Mouse (Mus musculus): ENCODE measurements around the gene Trpv2. TPM values are rescaled to one million over a fixed set of nuclear protein-coding genes. Genes with fewer than 3 reads are reported as not detected.

Gene Trpv2
- polyA plus RNA-seq, 1 experiment = 4.0 TPM

DNA sequence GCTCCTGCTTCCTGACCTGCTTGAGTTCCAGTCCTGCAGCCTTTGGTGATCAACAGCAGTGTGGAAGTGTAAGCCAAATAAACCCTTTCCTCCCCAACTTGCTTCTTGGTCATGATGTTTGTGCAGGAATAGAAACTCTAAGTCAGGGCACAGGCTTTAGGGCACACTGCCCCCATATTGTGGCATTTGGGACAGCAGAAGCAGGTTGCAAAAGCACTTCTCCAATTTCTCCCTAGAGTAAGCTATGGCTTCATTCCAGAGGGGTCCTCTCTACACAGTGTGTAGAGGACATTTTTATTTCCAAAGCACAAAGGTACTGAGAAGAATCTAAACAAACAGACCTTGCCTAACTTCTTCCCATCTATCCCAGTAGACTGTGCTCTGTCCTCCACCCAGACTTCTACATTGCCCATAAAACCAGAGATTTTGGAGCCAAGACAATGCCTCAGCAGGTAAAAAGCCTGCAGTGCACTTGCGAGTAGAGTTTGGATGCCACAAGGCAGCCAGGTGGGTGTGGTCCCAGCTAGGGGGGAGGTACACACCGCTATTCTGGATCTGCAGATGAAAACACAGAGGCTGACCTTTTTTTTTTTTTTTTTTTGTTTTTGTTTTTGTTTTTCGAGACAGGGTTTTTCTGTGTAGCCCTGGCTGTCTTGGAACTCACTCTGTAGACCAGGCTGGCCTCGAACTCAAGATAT lies 47.4 kb downstream of the Trpv2 start:
- Histone ChIP-seq H3K27ac (ENCODE audit: insufficient read depth, low read depth, low read length) (no peak overlapping the region), H3K27me3 (ENCODE audit: control insufficient read depth, insufficient read depth, low read length) (no peaks in the 10 kb centered on the region), H3K4me3 (ENCODE audit: low read depth, low read length) (no peak overlapping the region), H3K36me3 (ENCODE audit: control insufficient read depth, insufficient read depth, low read length) (peaks cover 23% of the 10 kb centered on the region), H3K4me1 (ENCODE audit: control insufficient read depth, insufficient read depth, insufficient read length, low read length) (peaks cover 24% of the 10 kb centered on the region)
- 85% methylated on average over 4 of the region's 4 CpGs for WGBS
- TF ChIP-seq POLR2A (IDR thresholded peaks at IDR 0.05; ENCODE audit: low read depth, low read length) = no peak
- TF ChIP-seq CTCF (IDR thresholded peaks at IDR 0.05; ENCODE audit: extremely low read depth, insufficient read length, insufficient replicate concordance, low read depth, low read length) = no peak

DNA sequence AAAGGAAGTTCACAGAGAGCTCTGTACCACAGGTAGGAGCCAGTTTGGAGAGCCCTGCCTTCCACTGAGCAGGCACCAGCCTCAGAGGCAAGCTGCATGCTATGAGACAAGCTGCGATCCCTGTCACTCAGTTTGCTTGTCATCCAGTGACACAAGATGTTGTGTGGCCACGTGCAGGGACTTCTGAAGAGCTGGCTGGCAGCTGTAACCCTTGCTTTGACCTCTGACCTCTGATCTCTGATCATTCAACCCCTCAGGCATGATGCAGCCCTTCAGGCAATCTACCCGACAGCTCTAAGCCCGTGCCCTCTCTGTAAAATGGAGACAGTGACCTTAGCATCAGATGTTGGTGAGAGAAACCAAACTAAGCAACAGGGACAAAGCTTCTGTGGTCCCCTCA lies 48.6 kb downstream of the Trpv2 start:
- WGBS = 50% methylated on average over 4 of the region's 4 CpGs

DNA sequence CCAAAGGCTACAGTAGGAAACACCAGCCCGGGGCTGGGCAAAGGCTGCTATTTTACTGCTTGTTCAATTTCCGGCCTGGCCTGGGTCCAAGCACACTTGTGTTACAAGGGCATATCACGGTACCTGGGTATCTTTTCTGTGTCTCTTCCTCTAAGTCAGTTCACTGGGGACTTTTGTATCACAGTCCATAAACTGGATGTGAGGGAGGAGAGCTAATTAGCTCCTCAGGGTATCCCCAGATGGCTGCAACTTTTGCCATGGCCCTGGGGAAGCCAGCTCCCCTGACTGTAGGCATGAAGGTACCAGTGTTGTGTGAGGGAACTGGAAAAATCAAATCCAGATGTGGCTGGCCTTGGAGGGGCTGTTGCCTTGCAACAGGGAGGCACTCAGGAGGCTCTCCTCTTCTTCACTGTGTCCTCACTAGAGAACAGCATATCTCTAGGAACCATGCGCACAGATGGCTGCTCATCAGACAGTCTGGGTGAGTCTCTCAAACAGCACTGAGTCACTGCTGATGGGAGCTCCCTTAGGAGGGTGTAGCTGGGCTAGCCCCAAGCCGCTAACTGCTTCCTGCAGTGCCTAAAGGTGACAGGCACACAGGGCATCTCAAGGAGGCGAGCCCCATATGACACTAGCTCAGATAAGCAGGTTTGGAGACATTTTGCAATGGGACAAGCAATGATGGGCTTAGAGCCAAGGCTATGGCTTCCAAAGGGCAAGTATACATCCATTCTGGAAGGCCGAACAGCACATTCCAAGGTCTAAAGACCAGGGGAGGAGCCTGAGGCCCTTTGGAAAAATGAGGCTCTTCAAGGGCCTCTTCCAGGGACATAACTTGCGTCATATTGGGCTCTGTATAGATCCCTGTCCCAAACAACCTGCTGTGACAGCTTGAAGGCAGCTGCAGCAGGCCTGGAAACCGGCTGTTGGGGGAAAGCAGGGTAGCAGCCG lies 50.3 kb downstream of the Trpv2 start:
- Histone ChIP-seq H3K4me1 (ENCODE audit: control insufficient read depth, insufficient read depth, insufficient read length, low read length) (peaks cover 30% of the 10 kb centered on the region), H3K36me3 (ENCODE audit: control insufficient read depth, insufficient read depth, low read length) (peaks cover 9% of the 10 kb centered on the region), H3K4me3 (ENCODE audit: low read depth, low read length) (no peak overlapping the region), H3K27ac (ENCODE audit: insufficient read depth, low read depth, low read length) (peak overlapping the region; percentile 98), H3K27me3 (ENCODE audit: control insufficient read depth, insufficient read depth, low read length) (no peaks in the 10 kb centered on the region)
- no peak for TF ChIP-seq CTCF (IDR thresholded peaks at IDR 0.05; ENCODE audit: extremely low read depth, insufficient read length, insufficient replicate concordance, low read depth, low read length)
- TF ChIP-seq POLR2A (IDR thresholded peaks at IDR 0.05; ENCODE audit: low read depth, low read length) = no peak
- WGBS = 22% methylated on average over 10 of the region's 10 CpGs

More for the DNA sequence above, 48.6 kb downstream of the Trpv2 start:
- H3K4me1 ChIP-seq (ENCODE audit: control insufficient read depth, insufficient read depth, insufficient read length, low read length) = peaks cover 24% of the 10 kb centered on the region
- peaks cover 21% of the 10 kb centered on the region for H3K36me3 ChIP-seq (ENCODE audit: control insufficient read depth, insufficient read depth, low read length)
- H3K27me3 ChIP-seq (ENCODE audit: control insufficient read depth, insufficient read depth, low read length) = no peaks in the 10 kb centered on the region
- no peak overlapping the region for H3K4me3 ChIP-seq (ENCODE audit: low read depth, low read length)
- no peak for TF ChIP-seq CTCF (IDR thresholded peaks at IDR 0.05; ENCODE audit: extremely low read depth, insufficient read length, insufficient replicate concordance, low read depth, low read length)
- TF ChIP-seq POLR2A (IDR thresholded peaks at IDR 0.05; ENCODE audit: low read depth, low read length) = no peak
- peak overlapping the region; percentile 91 for H3K27ac ChIP-seq (ENCODE audit: insufficient read depth, low read depth, low read length)

DNA sequence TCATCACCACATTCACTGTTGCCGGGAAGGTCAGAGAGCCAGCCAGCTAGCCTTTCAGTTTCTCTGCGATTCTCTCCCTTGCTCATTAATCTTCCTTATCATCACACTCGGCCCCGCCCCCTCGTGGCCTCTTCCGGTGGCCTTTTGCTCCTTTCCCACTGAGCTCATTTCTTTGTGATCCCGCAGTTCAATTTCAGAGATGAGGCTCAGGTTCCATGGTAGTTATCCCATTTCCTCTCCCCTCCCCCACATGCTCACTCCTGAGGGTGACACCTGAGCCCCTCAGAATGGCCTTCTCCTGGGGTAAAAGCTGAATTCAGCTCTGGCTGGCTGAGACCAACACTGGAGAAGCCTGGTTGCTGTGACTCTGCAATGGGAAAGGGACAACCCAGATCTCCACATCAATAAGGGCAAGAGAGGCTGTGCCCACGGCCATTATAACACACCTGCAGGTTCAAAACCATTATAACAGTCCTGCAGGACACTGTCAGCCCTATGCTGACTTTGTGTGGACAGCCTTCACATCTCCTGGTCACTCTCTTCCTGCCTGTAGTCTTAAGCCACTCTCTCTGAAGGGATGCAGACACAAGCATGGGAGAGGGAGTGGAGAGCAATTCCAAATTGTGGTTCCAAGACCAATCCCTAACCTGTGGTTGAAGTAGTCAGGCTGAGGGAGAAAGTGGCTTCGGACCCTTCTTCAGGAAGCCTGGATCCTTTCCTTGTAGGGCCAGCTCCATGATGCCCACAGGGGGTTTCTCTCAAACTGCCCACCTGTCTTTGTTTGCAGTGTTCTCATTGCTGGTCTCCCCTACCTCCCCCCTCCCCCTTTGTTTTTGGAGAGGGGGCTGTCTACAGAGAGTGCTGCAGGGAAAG lies 55.3 kb downstream of the Trpv2 start:
- Histone ChIP-seq H3K27ac (ENCODE audit: insufficient read depth, low read depth, low read length) (peak overlapping the region; percentile 88), H3K4me3 (ENCODE audit: low read depth, low read length) (no peak overlapping the region), H3K27me3 (ENCODE audit: control insufficient read depth, insufficient read depth, low read length) (no peaks in the 10 kb centered on the region), H3K36me3 (ENCODE audit: control insufficient read depth, insufficient read depth, low read length) (no peaks in the 10 kb centered on the region), H3K4me1 (ENCODE audit: control insufficient read depth, insufficient read depth, insufficient read length, low read length) (peaks cover 27% of the 10 kb centered on the region; the same call in 1 of the 2 replicates)
- 12% methylated on average over 9 of the region's 9 CpGs for WGBS
- TF ChIP-seq POLR2A (IDR thresholded peaks at IDR 0.05; ENCODE audit: low read depth, low read length) (0 out of 2 replicates have a peak, but pooled peaks have one; percentile 26), CTCF (IDR thresholded peaks at IDR 0.05; ENCODE audit: extremely low read depth, insufficient read length, insufficient replicate concordance, low read depth, low read length) (no peak; the same call in 1 of the 2 replicates)

DNA sequence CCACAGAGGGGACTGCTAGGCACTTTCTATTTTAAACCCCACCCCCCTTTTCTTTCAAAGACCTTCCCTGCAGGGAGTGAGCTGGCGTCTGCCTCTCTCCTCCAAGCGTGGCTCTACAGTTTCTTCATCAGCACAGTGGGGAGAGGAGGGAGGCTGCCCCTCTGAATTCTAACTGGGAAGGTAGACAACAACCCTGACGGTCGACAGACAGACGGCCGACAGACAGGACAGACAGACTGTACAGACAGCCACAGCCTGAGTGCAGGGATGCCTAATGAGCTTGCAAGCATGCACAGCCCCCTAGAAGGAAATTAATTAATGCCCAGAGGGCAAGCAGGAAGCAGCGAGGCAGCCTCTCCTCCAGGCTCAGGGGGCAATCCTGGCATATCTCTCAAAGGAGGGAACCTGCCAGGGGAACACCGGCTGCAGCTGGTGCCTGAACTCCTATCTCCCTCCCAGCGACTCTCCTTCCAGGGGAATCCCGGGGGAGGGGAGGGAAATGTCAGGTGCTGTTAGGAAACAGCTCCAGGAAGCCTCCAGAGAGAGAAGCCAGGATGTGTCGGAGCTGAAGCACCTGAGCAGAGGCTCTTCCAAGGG lies 56.0 kb downstream of the Trpv2 start:
- Histone ChIP-seq H3K4me3 (ENCODE audit: low read depth, low read length) (no peak overlapping the region), H3K27ac (ENCODE audit: insufficient read depth, low read depth, low read length) (peak overlapping the region; percentile 88), H3K36me3 (ENCODE audit: control insufficient read depth, insufficient read depth, low read length) (no peaks in the 10 kb centered on the region), H3K4me1 (ENCODE audit: control insufficient read depth, insufficient read depth, insufficient read length, low read length) (peaks cover 27% of the 10 kb centered on the region; the same call in 1 of the 2 replicates), H3K27me3 (ENCODE audit: control insufficient read depth, insufficient read depth, low read length) (no peaks in the 10 kb centered on the region)
- TF ChIP-seq CTCF (IDR thresholded peaks at IDR 0.05; ENCODE audit: extremely low read depth, insufficient read length, insufficient replicate concordance, low read depth, low read length) (no peak), POLR2A (IDR thresholded peaks at IDR 0.05; ENCODE audit: low read depth, low read length) (no peak)
- WGBS = 16% methylated on average over 11 of the region's 11 CpGs

DNA sequence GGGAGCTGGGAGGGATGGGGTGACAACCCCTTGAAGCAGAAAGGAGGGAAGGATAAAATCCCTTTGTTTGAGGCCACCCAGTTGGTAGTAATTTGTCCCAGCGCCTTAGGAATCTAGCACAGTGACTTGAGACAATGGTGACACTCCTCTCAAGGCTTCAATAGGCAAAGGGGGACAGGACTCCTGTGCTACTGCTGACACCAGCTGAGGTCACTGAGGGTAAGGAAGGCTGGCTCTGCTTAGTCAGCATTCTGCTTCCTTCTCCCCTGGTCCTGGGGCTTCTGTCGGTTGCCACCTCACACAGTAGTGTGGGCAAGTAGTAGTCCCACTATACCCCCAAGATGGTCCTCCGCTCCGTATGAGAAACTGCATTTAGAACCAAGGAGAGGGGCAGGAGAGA lies 56.9 kb downstream of the Trpv2 start:
- no peaks in the 10 kb centered on the region for H3K27me3 ChIP-seq (ENCODE audit: control insufficient read depth, insufficient read depth, low read length)
- no peaks in the 10 kb centered on the region; the same call in 1 of the 2 replicates for H3K36me3 ChIP-seq (ENCODE audit: control insufficient read depth, insufficient read depth, low read length)
- no peak overlapping the region for H3K4me3 ChIP-seq (ENCODE audit: low read depth, low read length)
- H3K27ac ChIP-seq (ENCODE audit: insufficient read depth, low read depth, low read length) = no peak overlapping the region
- TF ChIP-seq POLR2A (IDR thresholded peaks at IDR 0.05; ENCODE audit: low read depth, low read length) (no peak), CTCF (IDR thresholded peaks at IDR 0.05; ENCODE audit: extremely low read depth, insufficient read length, insufficient replicate concordance, low read depth, low read length) (no peak)
- WGBS = 84% methylated on average over 4 of the region's 4 CpGs
- peaks cover 25% of the 10 kb centered on the region; the same call in 1 of the 2 replicates for H3K4me1 ChIP-seq (ENCODE audit: control insufficient read depth, insufficient read depth, insufficient read length, low read length)

Measured in small intestine, adult 2 months (tissue).